Mouse (Mus musculus): ENCODE measurements around the gene Sln.

GRCm38 (mm10) chr9:53835976-53836375 is 14.0 kb upstream of the Sln start:
- TF ChIP-seq MAFK (IDR thresholded peaks at IDR 0.05; ENCODE audit: insufficient read depth, low read depth, low read length), result no peak
- no peak for TF ChIP-seq HCFC1 (IDR thresholded peaks at IDR 0.05; ENCODE audit: borderline replicate concordance, insufficient read depth, low read length)

Measured in ES-E14 (cell line).